Mouse (Mus musculus): ENCODE results near the gene Mrpl37. TPM values are rescaled to one million over a fixed set of nuclear protein-coding genes. Genes with fewer than 3 reads are reported as not detected.
A peak's percentile ranks its signal among the peaks of the same experiment; 100 is the strongest.

Mrpl37 gene
- total and polyA plus RNA-seq, 2 experiments from 2014 or later = 59.9 to 87.3 TPM

GRCm38 (mm10) chr4:107018521-107018920 is 48.1 kb downstream of the Mrpl37 start:
- no peak overlapping the region for H3K4me3 ChIP-seq (ENCODE audit: low read depth, low read length)
- no peaks in the 10 kb centered on the region for H3K27me3 ChIP-seq (ENCODE audit: control insufficient read depth, insufficient read depth, low read length)
- H3K9ac ChIP-seq (replicated peaks; ENCODE audit: low read depth, low read length) = no peak overlapping the region
- no peak for DNase-seq (ENCODE audit: low spot score)
- no peak overlapping the region for H3K4me2 ChIP-seq (ENCODE audit: low read depth, low read length)
- WGBS = 18% methylated on average over 3 of the region's 3 CpGs
- H3K9me3 ChIP-seq (replicated peaks; ENCODE audit: control insufficient read depth, low read length) = no peaks in the 10 kb centered on the region
- peak overlapping the region; percentile 56 for H3K27ac ChIP-seq (ENCODE audit: low read depth)
- no peak for ATAC-seq (ENCODE audit: insufficient read depth, low read depth)
- H3K36me3 ChIP-seq (replicated peaks; ENCODE audit: control insufficient read depth, insufficient read depth, low read length) = no peaks in the 10 kb centered on the region
- TF ChIP-seq EP300 (IDR thresholded peaks at IDR 0.05; ENCODE audit: low read depth) (no peak), CTCF (IDR thresholded peaks at IDR 0.05; ENCODE audit: low read depth) (no peak)
- peaks cover 36% of the 10 kb centered on the region for H3K4me1 ChIP-seq (ENCODE audit: control insufficient read depth, insufficient read depth)

GRCm38 (mm10) chr4:107017257-107017656 is 49.4 kb downstream of the Mrpl37 start:
- DNase-seq (ENCODE audit: low spot score) = no peak
- Histone ChIP-seq H3K36me3 (replicated peaks; ENCODE audit: control insufficient read depth, insufficient read depth, low read length) (no peaks in the 10 kb centered on the region), H3K27ac (ENCODE audit: low read depth) (no peak overlapping the region), H3K4me3 (ENCODE audit: low read depth, low read length) (no peak overlapping the region), H3K27me3 (ENCODE audit: control insufficient read depth, insufficient read depth, low read length) (no peaks in the 10 kb centered on the region), H3K4me1 (ENCODE audit: control insufficient read depth, insufficient read depth) (peaks cover 48% of the 10 kb centered on the region), H3K9me3 (replicated peaks; ENCODE audit: control insufficient read depth, low read length) (no peaks in the 10 kb centered on the region), H3K4me2 (ENCODE audit: low read depth, low read length) (no peak overlapping the region), H3K9ac (replicated peaks; ENCODE audit: low read depth, low read length) (no peak overlapping the region)
- TF ChIP-seq CTCF (IDR thresholded peaks at IDR 0.05; ENCODE audit: low read depth) = no peak
- TF ChIP-seq EP300 (IDR thresholded peaks at IDR 0.05; ENCODE audit: low read depth) = no peak
- ATAC-seq (ENCODE audit: insufficient read depth, low read depth) = no peak

DNA sequence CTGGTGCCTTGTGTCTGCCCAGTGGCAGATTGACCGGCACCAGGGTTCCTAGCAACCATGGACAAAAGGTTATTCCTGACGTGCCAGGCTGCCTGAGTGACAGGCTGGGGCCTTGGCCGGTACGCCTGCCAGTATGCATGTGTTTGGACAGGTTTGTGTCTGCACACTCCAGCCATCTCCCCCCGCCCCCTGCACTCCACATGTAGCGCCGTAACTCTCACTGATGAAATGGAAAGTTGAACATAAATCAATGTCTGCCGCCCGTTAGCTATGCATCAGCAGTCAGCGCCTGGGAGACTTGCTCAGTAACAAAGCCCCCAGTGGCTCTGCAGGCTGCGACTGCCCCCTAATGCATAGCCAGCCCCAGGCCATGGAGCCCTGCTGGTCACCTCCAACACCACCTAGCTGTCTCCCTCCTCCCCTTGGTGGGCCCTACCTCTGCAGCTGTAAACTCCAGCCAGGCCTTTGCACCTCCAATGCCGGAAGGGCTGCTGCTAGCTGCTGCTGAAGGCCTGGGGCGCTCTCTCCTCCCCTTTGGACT is 50.6 kb downstream of the Mrpl37 start:
- Histone ChIP-seq H3K4me1 (ENCODE audit: control insufficient read depth, insufficient read depth) (peaks cover 57% of the 10 kb centered on the region), H3K9ac (replicated peaks; ENCODE audit: low read depth, low read length) (no peak overlapping the region; the same call in 1 of the 2 replicates), H3K27ac (ENCODE audit: low read depth) (peak overlapping the region; percentile 51; the same call in 1 of the 2 replicates), H3K27me3 (ENCODE audit: control insufficient read depth, insufficient read depth, low read length) (no peaks in the 10 kb centered on the region), H3K4me3 (ENCODE audit: low read depth, low read length) (no peak overlapping the region), H3K4me2 (ENCODE audit: low read depth, low read length) (no peak overlapping the region), H3K9me3 (replicated peaks; ENCODE audit: control insufficient read depth, low read length) (no peaks in the 10 kb centered on the region), H3K36me3 (replicated peaks; ENCODE audit: control insufficient read depth, insufficient read depth, low read length) (no peaks in the 10 kb centered on the region)
- DNase-seq (ENCODE audit: low spot score) (no peak), ATAC-seq (ENCODE audit: insufficient read depth, low read depth) (no peak)
- TF ChIP-seq CTCF (IDR thresholded peaks at IDR 0.05; ENCODE audit: low read depth) = no peak
- TF ChIP-seq EP300 (IDR thresholded peaks at IDR 0.05; ENCODE audit: low read depth) = no peak
- 69% methylated on average over 13 of the region's 13 CpGs for WGBS

DNA sequence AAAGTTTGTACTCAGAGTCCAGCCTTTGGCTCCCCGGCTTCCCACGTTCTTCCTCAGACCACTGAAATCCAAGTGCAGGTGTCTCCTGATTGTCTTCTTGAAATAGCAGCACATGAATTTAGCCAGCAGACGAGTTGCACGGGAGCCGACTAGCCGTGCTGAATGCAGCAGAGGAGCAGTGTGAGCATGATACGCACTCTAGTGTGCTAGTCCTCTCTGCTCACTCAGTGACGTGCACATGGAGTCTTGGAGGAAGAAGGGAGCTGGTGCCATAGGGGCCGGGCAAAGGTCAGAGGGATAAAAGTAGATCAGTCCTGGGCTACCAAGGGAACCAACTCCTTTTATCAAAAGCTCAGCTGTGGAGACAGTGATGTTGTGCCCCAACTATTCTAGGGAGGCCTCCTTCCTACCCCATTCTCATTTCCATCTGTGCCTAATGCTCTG is 52.8 kb downstream of the Mrpl37 start:
- TF ChIP-seq CTCF (IDR thresholded peaks at IDR 0.05; ENCODE audit: low read depth) (no peak), EP300 (IDR thresholded peaks at IDR 0.05; ENCODE audit: low read depth) (no peak)

GRCm38 (mm10) chr4:107013119-107013816 is 53.4 kb downstream of the Mrpl37 start:
- Histone ChIP-seq H3K9me3 (replicated peaks; ENCODE audit: control insufficient read depth, low read length) (no peaks in the 10 kb centered on the region), H3K27me3 (ENCODE audit: control insufficient read depth, insufficient read depth, low read length) (no peaks in the 10 kb centered on the region), H3K4me3 (ENCODE audit: low read depth, low read length) (no peak overlapping the region), H3K9ac (replicated peaks; ENCODE audit: low read depth, low read length) (no peak overlapping the region), H3K27ac (ENCODE audit: low read depth) (peak overlapping the region; percentile 55), H3K4me2 (ENCODE audit: low read depth, low read length) (no peak overlapping the region), H3K4me1 (ENCODE audit: control insufficient read depth, insufficient read depth) (peaks cover 41% of the 10 kb centered on the region), H3K36me3 (replicated peaks; ENCODE audit: control insufficient read depth, insufficient read depth, low read length) (no peaks in the 10 kb centered on the region; the same call in 1 of the 2 replicates)
- DNase-seq (ENCODE audit: low spot score) (no peak), ATAC-seq (ENCODE audit: insufficient read depth, low read depth) (no peak)
- no peak for TF ChIP-seq CTCF (IDR thresholded peaks at IDR 0.05; ENCODE audit: low read depth)
- TF ChIP-seq EP300 (IDR thresholded peaks at IDR 0.05; ENCODE audit: low read depth) = no peak
- WGBS = 70% methylated on average over 6 of the region's 6 CpGs

More for the DNA sequence above, 52.8 kb downstream of the Mrpl37 start:
- Histone ChIP-seq H3K4me1 (ENCODE audit: control insufficient read depth, insufficient read depth) (peaks cover 47% of the 10 kb centered on the region), H3K4me2 (ENCODE audit: low read depth, low read length) (no peak overlapping the region), H3K27ac (ENCODE audit: low read depth) (no peak overlapping the region; the same call in 1 of the 2 replicates), H3K4me3 (ENCODE audit: low read depth, low read length) (no peak overlapping the region), H3K9me3 (replicated peaks; ENCODE audit: control insufficient read depth, low read length) (no peaks in the 10 kb centered on the region), H3K27me3 (ENCODE audit: control insufficient read depth, insufficient read depth, low read length) (no peaks in the 10 kb centered on the region), H3K9ac (replicated peaks; ENCODE audit: low read depth, low read length) (no peak overlapping the region), H3K36me3 (replicated peaks; ENCODE audit: control insufficient read depth, insufficient read depth, low read length) (no peaks in the 10 kb centered on the region; the same call in 1 of the 2 replicates)
- WGBS = 56% methylated on average over 9 of the region's 9 CpGs
- DNase-seq (ENCODE audit: low spot score) = no peak
- ATAC-seq (ENCODE audit: insufficient read depth, low read depth) = no peak
